ENCODE assay signal across 8 mouse cellular contexts in genomic region chr11:120822321-120822720, GRCm38 (mm10). TPM values are rescaled to one million over a fixed set of nuclear protein-coding genes. Genes with fewer than 3 reads are reported as not detected.
DNase-seq lines count a peak whose midpoint lies in the region; ATAC-seq and TF ChIP-seq lines count a peak whose summit lies in the region.

No protein-coding gene starts in this region.

- H3K4me2 ChIP-seq in lung, postnatal 0 days (replicated peaks; ENCODE audit: low read depth, low read length) = peak overlapping the region; percentile 89
- peak overlapping the region; percentile 79 for H3K4me2 ChIP-seq in intestine, embryonic 16.5 days (ENCODE audit: low read depth, low read length)
- H3K4me2 ChIP-seq in neural tube, embryonic 15.5 days = peak overlapping the region; percentile 78

- no peak overlapping the region; the same call in 1 of the 2 replicates for H3K9ac ChIP-seq in lung, postnatal 0 days (replicated peaks; ENCODE audit: low read depth)
- H3K9ac ChIP-seq in intestine, embryonic 16.5 days (ENCODE audit: low read depth, low read length) = peak overlapping the region; percentile 96
- H3K9ac ChIP-seq in neural tube, embryonic 15.5 days (replicated peaks) = peak overlapping the region; percentile 92

- no peak for TF ChIP-seq EP300 in lung, postnatal 0 days (IDR thresholded peaks at IDR 0.05)

- TF ChIP-seq CTCF in lung, postnatal 0 days (IDR thresholded peaks at IDR 0.05) = no peak

- peak overlapping the region; percentile 74 for H3K4me3 ChIP-seq in lung, postnatal 0 days (ENCODE audit: low read depth, low read length)
- peak overlapping the region; percentile 78 for H3K4me3 ChIP-seq in intestine, embryonic 16.5 days (ENCODE audit: low read length)
- H3K4me3 ChIP-seq in neural tube, embryonic 15.5 days (replicated peaks) = peak overlapping the region; percentile 82

- H3K36me3 ChIP-seq in lung, postnatal 0 days (ENCODE audit: insufficient read depth, low read length) = peaks cover 27% of the 10 kb centered on the region
- H3K36me3 ChIP-seq in intestine, embryonic 16.5 days (ENCODE audit: control insufficient read depth, insufficient read depth, low read length) = peaks cover 40% of the 10 kb centered on the region
- peaks cover 41% of the 10 kb centered on the region for H3K36me3 ChIP-seq in neural tube, embryonic 15.5 days

- WGBS in lung, postnatal 0 days = 38% methylated on average over 4 of the region's 4 CpGs
- 33% methylated on average over 4 of the region's 4 CpGs for WGBS in intestine, embryonic 16.5 days
- WGBS in neural tube, embryonic 15.5 days = 46% methylated on average over 4 of the region's 4 CpGs

- DNase-seq in cerebellum, adult 11-12 months = peak; percentile 48
- DNase-seq in cerebellum, postnatal 36 days = no peak
- DNase-seq in lung, postnatal 0 days (ENCODE audit: low spot score) = no peak
- DNase-seq in lung, postnatal 4 days = no peak
- DNase-seq in kidney, postnatal 14 days = no peak
- DNase-seq in spleen, adult 12 weeks (ENCODE audit: low spot score) = no peak

- peaks cover 16% of the 10 kb centered on the region for H3K4me1 ChIP-seq in lung, postnatal 0 days (ENCODE audit: insufficient read depth, low read depth, low read length)
- peaks cover 33% of the 10 kb centered on the region for H3K4me1 ChIP-seq in intestine, embryonic 16.5 days (ENCODE audit: control insufficient read depth, insufficient read depth, low read length)
- H3K4me1 ChIP-seq in neural tube, embryonic 15.5 days = peaks cover 45% of the 10 kb centered on the region

- no peak for ATAC-seq in lung, postnatal 0 days
- no peak for ATAC-seq in intestine, embryonic 16.5 days
- no peak for ATAC-seq in neural tube, embryonic 15.5 days (ENCODE audit: low FRiP score)

- H3K27me3 ChIP-seq in lung, postnatal 0 days (replicated peaks; ENCODE audit: insufficient read depth, low read length) = no peaks in the 10 kb centered on the region
- no peaks in the 10 kb centered on the region for H3K27me3 ChIP-seq in intestine, embryonic 16.5 days (replicated peaks; ENCODE audit: control insufficient read depth, insufficient read depth, low read length)
- no peaks in the 10 kb centered on the region for H3K27me3 ChIP-seq in neural tube, embryonic 15.5 days (replicated peaks)

- H3K27ac ChIP-seq in lung, postnatal 0 days (ENCODE audit: low read length) = no peak overlapping the region
- H3K27ac ChIP-seq in intestine, embryonic 16.5 days (ENCODE audit: low read length) = no peak overlapping the region; the same call in 1 of the 2 replicates
- H3K27ac ChIP-seq in neural tube, embryonic 15.5 days (replicated peaks) = 0 out of 2 replicates have a peak overlapping the region, but pooled peaks have one; percentile 100

- H3K9me3 ChIP-seq in lung, postnatal 0 days (ENCODE audit: low read length) = no peaks in the 10 kb centered on the region
- no peaks in the 10 kb centered on the region for H3K9me3 ChIP-seq in intestine, embryonic 16.5 days (ENCODE audit: control insufficient read depth, low read length)
- no peaks in the 10 kb centered on the region for H3K9me3 ChIP-seq in neural tube, embryonic 15.5 days (replicated peaks)

RNA-seq across cellular contexts. Expression of gene Fasn, which starts 2.0 kb away (rescaled TPM):
- polyA plus RNA-seq in lung, postnatal 0 days (2015; fragmentation: Nextera tagmentation; extraction: Ambion mirVana) = 54.7 and 63.8 TPM in 2 replicates
- polyA plus RNA-seq in intestine, embryonic 16.5 days (2015; fragmentation: Nextera tagmentation; extraction: Ambion mirVana) = 42.0 and 47.6 TPM in 2 replicates
- 67.9 and 71.0 TPM in 2 replicates for polyA plus RNA-seq in neural tube, embryonic 15.5 days (2015; fragmentation: Nextera tagmentation; extraction: Ambion mirVana)

RNA-seq across cellular contexts. Expression of gene Dus1l, which starts 26.1 kb away (rescaled TPM):
- polyA plus RNA-seq in lung, postnatal 0 days (2015; fragmentation: Nextera tagmentation; extraction: Ambion mirVana) = 40.5 and 43.1 TPM in 2 replicates
- 78.6 and 82.0 TPM in 2 replicates for polyA plus RNA-seq in intestine, embryonic 16.5 days (2015; fragmentation: Nextera tagmentation; extraction: Ambion mirVana)
- polyA plus RNA-seq in neural tube, embryonic 15.5 days (2015; fragmentation: Nextera tagmentation; extraction: Ambion mirVana) = 45.4 and 52.4 TPM in 2 replicates

RNA-seq across cellular contexts. Expression of gene Gps1, which starts 38.2 kb away (rescaled TPM):
- 121 and 131 TPM in 2 replicates for polyA plus RNA-seq in lung, postnatal 0 days (2015; fragmentation: Nextera tagmentation; extraction: Ambion mirVana)
- polyA plus RNA-seq in intestine, embryonic 16.5 days (2015; fragmentation: Nextera tagmentation; extraction: Ambion mirVana) = 164 and 179 TPM in 2 replicates
- 266 and 277 TPM in 2 replicates for polyA plus RNA-seq in neural tube, embryonic 15.5 days (2015; fragmentation: Nextera tagmentation; extraction: Ambion mirVana)

RNA-seq across cellular contexts. Expression of gene Rfng, which starts 38.3 kb away (rescaled TPM):
- polyA plus RNA-seq in lung, postnatal 0 days (2015; fragmentation: Nextera tagmentation; extraction: Ambion mirVana) = 22.5 and 26.4 TPM in 2 replicates
- polyA plus RNA-seq in intestine, embryonic 16.5 days (2015; fragmentation: Nextera tagmentation; extraction: Ambion mirVana) = 40.6 and 40.7 TPM in 2 replicates
- polyA plus RNA-seq in neural tube, embryonic 15.5 days (2015; fragmentation: Nextera tagmentation; extraction: Ambion mirVana) = 123 and 136 TPM in 2 replicates

RNA-seq across cellular contexts. Expression of gene Hmga1b, which starts 59.7 kb away (rescaled TPM):
- polyA plus RNA-seq in lung, postnatal 0 days (2015; fragmentation: Nextera tagmentation; extraction: Ambion mirVana) = 2.0 and 3.7 TPM in 2 replicates
- polyA plus RNA-seq in intestine, embryonic 16.5 days (2015; fragmentation: Nextera tagmentation; extraction: Ambion mirVana) = 5.9 and 7.6 TPM in 2 replicates
- polyA plus RNA-seq in neural tube, embryonic 15.5 days (2015; fragmentation: Nextera tagmentation; extraction: Ambion mirVana) = 2.2 and 3.1 TPM in 2 replicates
